Mouse (Mus musculus) CH12.LX (cell line): ENCODE data around the gene Cdc14b. TPM values are rescaled to one million over a fixed set of nuclear protein-coding genes. Genes with fewer than 3 reads are reported as not detected.

ENCODE experiments used
- DNase-seq: peaks from one replicate; pipeline ENCODE4 v3.0.0-alpha.2; 2013; ENCODE audit errors: extremely low read depth
- H3K27ac ChIP-seq: 2 replicates; pipeline ENCODE4 v1.5.1; 2012; ENCODE audit warnings: low read depth, mild to moderate bottlenecking, control low read depth, moderate library complexity; ENCODE audit not compliant: insufficient read depth
- H3K27me3 ChIP-seq: replicated peaks from 2 replicates; pipeline ENCODE3; 2012; ENCODE audit warnings: inconsistent platforms
- H3K36me3 ChIP-seq, 2 experiments: replicated peaks in 1 of 2; 2 replicates each; pipeline versions ENCODE3 to v1.6.1; 2012; ENCODE audit warnings: inconsistent platforms in 1 of 2, low read length in 1 of 2, mild to moderate bottlenecking in 1 of 2, mixed read lengths in 1 of 2, moderate library complexity in 1 of 2; ENCODE audit not compliant: control insufficient read depth in 1 of 2, insufficient read depth in 1 of 2
- H3K4me1 ChIP-seq, 2 experiments: 2 replicates each; pipeline ENCODE4 v1.6.1; 2012; ENCODE audit warnings: inconsistent platforms in 1 of 2, moderate library complexity in 1 of 2; ENCODE audit not compliant: insufficient read depth in 2 of 2, control insufficient read depth in 1 of 2
- H3K4me2 ChIP-seq: 2 replicates; pipeline ENCODE4 v1.6.1; 2012; ENCODE audit warnings: low read depth, mild to moderate bottlenecking, control low read depth; ENCODE audit not compliant: poor library complexity, insufficient read depth, severe bottlenecking
- H3K4me3 ChIP-seq, 3 experiments: fragments of 150-350 bp in 1 of 3; sonication (generic) in 1 of 3; replicated peaks in 1 of 3; 2 replicates each; pipeline versions ENCODE3 to v1.5.1; 2011 to 2012; ENCODE audit warnings: low read depth in 2 of 3, low read length in 2 of 3, mild to moderate bottlenecking in 2 of 3, moderate library complexity in 2 of 3, control low read depth in 1 of 3, improper control_type of control experiment in 1 of 3, inconsistent platforms in 1 of 3, mixed read lengths in 1 of 3; ENCODE audit not compliant: poor library complexity in 1 of 3
- H3K79me2 ChIP-seq: replicated peaks from 2 replicates; pipeline ENCODE4 v1.6.1; 2012; ENCODE audit warnings: mild to moderate bottlenecking, moderate library complexity; ENCODE audit not compliant: control insufficient read depth, poor library complexity, insufficient read depth, severe bottlenecking; ENCODE audit errors: extremely low read depth
- H3K9ac ChIP-seq: 2 replicates; pipeline ENCODE4 v1.6.1; 2012; ENCODE audit warnings: low read depth, mild to moderate bottlenecking, control low read depth, moderate library complexity; ENCODE audit not compliant: insufficient read depth
- H3K9me3 ChIP-seq: replicated peaks from 2 replicates; pipeline ENCODE3; 2012; ENCODE audit warnings: low read length, inconsistent platforms, mixed read lengths
- CTCF ChIP-seq, 2 experiments: IDR thresholded peaks in 1 of 2; conservative IDR thresholded peaks in 1 of 2; 2 replicates each; pipeline ENCODE4 v1.5.1; 2011 to 2012; ENCODE audit warnings: low read depth in 2 of 2, low read length in 2 of 2, improper control_type of control experiment in 1 of 2, inconsistent platforms in 1 of 2, mild to moderate bottlenecking in 1 of 2, moderate library complexity in 1 of 2
- ELF1 ChIP-seq: IDR thresholded peaks from 2 replicates; pipeline ENCODE4 v1.6.1; 2014; ENCODE audit warnings: low read depth, mild to moderate bottlenecking, inconsistent platforms, low read length, improper control_type of control experiment
- EP300 ChIP-seq: IDR thresholded peaks from 2 replicates; pipeline ENCODE4 v1.6.1; 2011; ENCODE audit warnings: low read length, improper control_type of control experiment
- ETS1 ChIP-seq: conservative IDR thresholded peaks from 2 replicates; pipeline ENCODE4 v1.6.1; 2012; ENCODE audit warnings: low read depth, mild to moderate bottlenecking, inconsistent platforms, low read length, improper control_type of control experiment, moderate library complexity
- HCFC1 ChIP-seq: IDR thresholded peaks from 2 replicates; pipeline ENCODE4 v1.6.1; 2012; ENCODE audit warnings: low read depth, mild to moderate bottlenecking, inconsistent platforms, low read length, improper control_type of control experiment
- IRF4 ChIP-seq: IDR thresholded peaks from 2 replicates; pipeline ENCODE4 v1.6.1; 2014; ENCODE audit warnings: low read depth, mild to moderate bottlenecking, inconsistent platforms, low read length, improper control_type of control experiment
- JUND ChIP-seq: conservative IDR thresholded peaks from 2 replicates; pipeline ENCODE4 v1.6.1; 2011; ENCODE audit warnings: low read depth, low read length, improper control_type of control experiment
- KAT2A ChIP-seq: IDR thresholded peaks from 2 replicates; pipeline ENCODE4 v1.6.1; 2012; ENCODE audit warnings: low read length, improper control_type of control experiment, inconsistent platforms; ENCODE audit not compliant: insufficient replicate concordance
- MAZ ChIP-seq: IDR thresholded peaks from 2 replicates; pipeline ENCODE4 v1.6.1; 2012; ENCODE audit warnings: low read depth, mild to moderate bottlenecking, inconsistent platforms, low read length, improper control_type of control experiment, moderate library complexity
- MEF2A ChIP-seq: IDR thresholded peaks from 2 replicates; pipeline ENCODE4 v1.6.1; 2014; ENCODE audit warnings: low read depth, mild to moderate bottlenecking, inconsistent platforms, low read length, improper control_type of control experiment, borderline replicate concordance
- MXI1 ChIP-seq: IDR thresholded peaks from 2 replicates; pipeline ENCODE4 v1.6.1; 2011; ENCODE audit warnings: mild to moderate bottlenecking, low read depth, low read length, improper control_type of control experiment
- MYC ChIP-seq: IDR thresholded peaks from 2 replicates; pipeline ENCODE4 v1.6.1; 2011; ENCODE audit warnings: low read depth, mild to moderate bottlenecking, improper control_type of control experiment, low read length
- NRF1 ChIP-seq: IDR thresholded peaks from 2 replicates; pipeline ENCODE4 v1.6.1; 2014; ENCODE audit warnings: low read depth, mild to moderate bottlenecking, inconsistent platforms, low read length, improper control_type of control experiment, moderate library complexity
- PAX5 ChIP-seq: IDR thresholded peaks from 2 replicates; pipeline ENCODE4 v1.6.1; 2012; ENCODE audit warnings: low read length, inconsistent platforms, mixed read lengths
- RAD21 ChIP-seq: IDR thresholded peaks from 2 replicates; pipeline ENCODE4 v1.6.1; 2011; ENCODE audit warnings: low read depth, mild to moderate bottlenecking, low read length, improper control_type of control experiment, moderate library complexity
- RCOR1 ChIP-seq: conservative IDR thresholded peaks from 2 replicates; pipeline ENCODE4 v1.6.1; 2012; ENCODE audit warnings: low read depth, mild to moderate bottlenecking, inconsistent platforms, low read length, improper control_type of control experiment
- SMC3 ChIP-seq: IDR thresholded peaks from 2 replicates; pipeline ENCODE4 v1.6.1; 2011; ENCODE audit warnings: low read depth, low read length, improper control_type of control experiment
- TBP ChIP-seq: conservative IDR thresholded peaks from 2 replicates; pipeline ENCODE4 v1.6.1; 2011; ENCODE audit warnings: low read depth, low read length, improper control_type of control experiment
- UBTF ChIP-seq: IDR thresholded peaks from 2 replicates; pipeline ENCODE4 v1.6.1; 2012; ENCODE audit warnings: low read depth, mild to moderate bottlenecking, inconsistent platforms, low read length, improper control_type of control experiment, moderate library complexity
- USF2 ChIP-seq: conservative IDR thresholded peaks from 2 replicates; pipeline ENCODE4 v1.6.1; 2011; ENCODE audit warnings: low read depth, low read length, improper control_type of control experiment
- ZMIZ1 ChIP-seq: IDR thresholded peaks from 2 replicates; pipeline ENCODE4 v1.6.1; 2012; ENCODE audit warnings: low read depth, mild to moderate bottlenecking, inconsistent platforms, low read length, improper control_type of control experiment
- dilution Hi-C: fragments of 300-500 bp; cut with MboI; formaldehyde crosslinking; loops from 2 replicates; pipeline ENCODE4 v1.14.3; 2020; ENCODE audit warnings: low sequenced_read_pairs; ENCODE audit not compliant: extremely low pct_unique_long_range_greater_than_20kb, extremely low pct_ligation_motif_present
- in situ Hi-C: fragments of 300-500 bp; cut with MboI; formaldehyde crosslinking; loops from 3 replicates; pipeline ENCODE4 v1.14.3; 2019; ENCODE audit warnings: low sequenced_read_pairs, low pct_ligation_motif_present, low pct_unique_long_range_greater_than_20kb, mixed read lengths
- polyA plus RNA-seq: library from polyadenylated mRNA; unstranded; fragments of >175 nt; gene quantifications from 2 replicates; pipeline ENCODE4 v1.2.1, GENCODE M21; 2012; ENCODE audit warnings: low read depth; ENCODE audit not compliant: insufficient read length
- total RNA-seq, 2 experiments: library from RNA; depleted of rRNA; stranded (reverse); fragments of 300-350 nt in 1 of 2; fragments of >200 nt in 1 of 2; gene quantifications; 2 replicates each; pipeline ENCODE4 v1.2.3; 2012 to 2014

The Cdc14b gene
- total and polyA plus RNA-seq, 3 experiments: 2.7 to 5.5 (median 4.6) TPM

- no peaks in the 10 kb centered on the region for H3K79me2 ChIP-seq
- in situ Hi-C loops: no loop called here
- no peak overlapping the region for H3K4me2 ChIP-seq
- DNase-seq: no peak
- TF ChIP-seq JUND (no peak), PAX5 (no peak), HCFC1 (no peak), EP300 (no peak), KAT2A (no peak), IRF4 (no peak), RCOR1 (no peak), UBTF (no peak), ETS1 (no peak), MEF2A (no peak), MAZ (no peak), NRF1 (no peak), MYC (no peak), SMC3 (no peak), TBP (no peak), ELF1 (no peak), MXI1 (no peak), ZMIZ1 (no peak), USF2 (no peak), RAD21 (no peak)
- H3K27me3 ChIP-seq: no peaks in the 10 kb centered on the region
- peaks cover 0 to 3% of the 10 kb centered on the region in 2 experiments; a peak in 1 of 4 replicates for H3K4me1 ChIP-seq
- H3K27ac ChIP-seq: no peak overlapping the region
- no peaks in the 10 kb centered on the region for H3K36me3 ChIP-seq
- no peaks in the 10 kb centered on the region for H3K9me3 ChIP-seq
- H3K4me3 ChIP-seq: no peak overlapping the region
- dilution Hi-C loops: no loop called here
- H3K9ac ChIP-seq: no peak overlapping the region
These were observed 45.2 kb upstream of the Cdc14b start for GRCm38 (mm10) chr13:64320334-64320733.

- Histone ChIP-seq H3K36me3 (no peaks in the 10 kb centered on the region), H3K79me2 (no peaks in the 10 kb centered on the region), H3K9me3 (no peaks in the 10 kb centered on the region), H3K4me1 (peaks cover 0 to 3% of the 10 kb centered on the region in 2 experiments; a peak in 1 of 4 replicates), H3K27me3 (no peaks in the 10 kb centered on the region), H3K4me2 (no peak overlapping the region), H3K9ac (no peak overlapping the region), H3K27ac (no peak overlapping the region), H3K4me3 (no peak overlapping the region)
- no peak for TF ChIP-seq SMC3
- TF ChIP-seq CTCF (conservative IDR thresholded peaks at IDR 0.05 in 1 of 2, IDR thresholded peaks at IDR 0.05 in 1 of 2; ENCODE audit: low read depth in 2 of 2, low read length in 2 of 2): peak in 1 of 2 experiments; percentile 15; a peak in 1 of 4 replicates
- dilution Hi-C loops: no loop called here
- in situ Hi-C loops: loop anchor here (5.0 to 10.0 kb wide), 2 partner anchors 123 to 135 kb away; no protein-coding TSS in a partner anchor
- DNase-seq: no peak
These were observed 44.7 kb upstream of the Cdc14b start for GRCm38 (mm10) chr13:64319782-64320181.
